Mouse (Mus musculus): Measurements from ENCODE around the gene Dkkl1.

GRCm38 (mm10) chr7:45229046-45229445 lies 17.1 kb upstream of the Dkkl1 start:
- TF ChIP-seq CTCF (IDR thresholded peaks at IDR 0.05; ENCODE audit: borderline replicate concordance, insufficient read depth, low read depth, low read length) (no peak), POLR2A (IDR thresholded peaks at IDR 0.05; ENCODE audit: borderline replicate concordance, insufficient read depth, low read length) (no peak)
